Mouse (Mus musculus): ENCODE measurements at regions not wholly inside any gene's neighbourhood (a gene's known extent, or its start where the extent isn't known, plus 50 kb on each side); places are given as distances from the start of the nearest gene placed in this dataset.

DNA sequence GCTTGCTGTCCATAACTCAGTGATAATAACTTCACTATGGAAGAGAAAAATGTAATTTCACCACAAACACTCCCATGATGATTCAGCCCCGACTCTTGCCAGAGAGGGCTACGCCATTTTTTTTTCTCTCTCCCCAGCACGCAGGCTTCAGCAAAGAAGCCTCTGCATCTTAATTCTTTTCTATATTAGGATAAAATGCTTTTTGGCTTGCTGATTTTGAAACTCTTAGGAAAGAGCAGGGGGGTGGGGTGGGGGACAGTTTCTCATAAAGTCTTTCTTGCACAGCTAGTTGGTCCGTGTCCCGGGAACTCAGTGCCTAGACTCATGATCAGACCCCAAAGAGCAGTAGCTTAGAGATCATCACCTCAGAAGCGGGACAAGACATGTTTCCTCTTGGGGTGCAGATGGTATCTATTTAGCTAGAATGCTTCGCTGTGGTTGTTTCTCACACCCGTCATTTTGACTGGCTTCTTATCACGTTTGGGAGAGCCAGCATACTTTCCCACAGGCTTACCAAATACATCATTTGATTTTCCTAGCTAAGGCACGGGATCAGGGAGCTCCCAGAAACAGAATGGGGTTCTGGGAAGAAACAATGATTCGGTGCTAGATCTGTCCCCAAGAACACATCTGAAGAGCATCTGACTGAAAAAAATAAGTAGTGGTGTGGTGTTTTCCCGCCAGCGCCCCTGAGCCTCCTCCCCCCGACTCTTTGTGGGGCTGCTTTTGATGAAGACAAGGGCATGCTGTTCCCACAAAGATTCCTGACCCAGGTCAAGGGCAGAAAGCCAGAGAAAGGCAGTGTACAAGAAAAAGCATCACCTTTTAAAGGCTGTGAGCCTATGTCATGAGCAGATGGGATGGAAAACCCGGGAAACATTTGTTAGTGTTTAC is 483.6 kb upstream of the Id4 start:
- H3K9me3 ChIP-seq (ENCODE audit: control insufficient read depth, low read length), result no peaks in the 10 kb centered on the region
- H3K4me1 ChIP-seq (ENCODE audit: control insufficient read depth, insufficient read depth, low read length), result peaks cover 9% of the 10 kb centered on the region
- H3K4me2 ChIP-seq (replicated peaks; ENCODE audit: low read depth, low read length), result no peak overlapping the region
- peak overlapping the region; percentile 38; the same call in 1 of the 2 replicates for H3K27ac ChIP-seq (ENCODE audit: low read depth, low read length)
- H3K9ac ChIP-seq (ENCODE audit: low read depth, low read length), result no peak overlapping the region
- no peak overlapping the region for H3K4me3 ChIP-seq (ENCODE audit: low read length)
- no peaks in the 10 kb centered on the region for H3K36me3 ChIP-seq (ENCODE audit: control insufficient read depth, insufficient read depth, low read length)
- H3K27me3 ChIP-seq (ENCODE audit: control insufficient read depth, insufficient read depth, low read length), result no peaks in the 10 kb centered on the region
- ATAC-seq (ENCODE audit: low FRiP score, low TSS enrichment), result no peak
- 62% methylated on average over 15 of the region's 15 CpGs for WGBS

DNA sequence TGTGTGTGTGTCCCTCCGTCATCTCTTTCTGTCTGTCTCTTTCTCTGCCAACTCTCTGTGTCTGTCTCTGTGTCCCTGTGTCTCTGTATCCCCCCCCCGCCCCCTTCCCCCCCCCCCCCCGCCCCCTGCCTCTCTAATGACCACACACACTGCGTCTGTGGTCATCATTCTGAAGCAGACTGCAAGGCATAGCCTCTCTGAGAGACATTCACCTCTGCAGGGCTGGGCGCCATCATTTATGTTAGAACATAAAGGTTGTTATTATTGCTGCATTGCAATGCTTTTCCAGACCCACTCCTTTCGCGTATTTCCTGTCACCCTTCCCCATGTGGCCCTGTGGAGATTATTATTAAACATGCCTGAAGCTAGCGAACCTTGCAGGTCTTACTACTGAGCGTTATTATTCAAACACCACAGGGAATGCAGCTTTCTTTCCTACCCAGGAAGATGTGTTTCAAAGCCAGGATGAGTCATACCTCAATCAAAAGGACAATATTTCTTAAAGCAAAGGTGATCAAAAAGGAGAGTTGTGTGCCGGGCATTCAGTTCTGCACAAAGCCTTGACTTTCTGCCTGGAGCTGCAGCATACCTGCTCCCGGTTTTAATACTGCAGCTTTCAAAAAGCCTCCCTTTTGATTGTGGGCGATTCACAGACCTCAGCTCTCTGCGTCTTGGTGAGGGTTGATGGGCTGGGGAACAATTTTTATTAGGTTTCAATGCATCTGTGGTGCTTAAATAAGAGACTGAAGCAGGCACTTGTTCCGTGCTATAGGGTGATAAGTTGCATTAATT is 482.6 kb upstream of the Id4 start:
- no peaks in the 10 kb centered on the region for H3K9me3 ChIP-seq (ENCODE audit: control insufficient read depth, low read length)

DNA sequence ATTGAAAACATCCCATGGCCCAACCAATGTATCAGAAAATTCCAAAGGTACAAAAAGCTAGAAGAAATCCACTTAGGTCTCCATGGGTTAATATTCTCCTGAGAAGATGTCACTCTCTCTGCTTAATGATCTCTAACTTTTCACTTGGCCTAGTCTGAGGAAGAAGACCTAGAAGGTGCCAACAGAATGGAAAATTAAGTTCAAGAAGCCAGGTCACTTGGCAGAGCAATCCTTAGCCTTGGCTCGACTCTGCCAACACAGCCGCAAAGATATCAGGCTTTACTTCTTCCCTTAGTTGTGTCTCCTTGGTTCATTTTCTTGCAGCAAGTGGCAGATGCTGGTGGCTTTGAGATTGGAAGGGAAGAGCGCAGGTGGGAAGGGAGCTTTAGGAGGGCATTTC is 476.6 kb upstream of the Id4 start:
- Histone ChIP-seq H3K4me2 (replicated peaks; ENCODE audit: low read depth, low read length) (no peak overlapping the region), H3K27ac (ENCODE audit: low read depth, low read length) (no peak overlapping the region), H3K9me3 (ENCODE audit: control insufficient read depth, low read length) (no peaks in the 10 kb centered on the region), H3K36me3 (ENCODE audit: control insufficient read depth, insufficient read depth, low read length) (no peaks in the 10 kb centered on the region), H3K4me3 (ENCODE audit: low read length) (no peak overlapping the region), H3K27me3 (ENCODE audit: control insufficient read depth, insufficient read depth, low read length) (no peaks in the 10 kb centered on the region), H3K4me1 (ENCODE audit: control insufficient read depth, insufficient read depth, low read length) (no peaks in the 10 kb centered on the region), H3K9ac (ENCODE audit: low read depth, low read length) (no peak overlapping the region)
- 88% methylated on average over 3 of the region's 3 CpGs for WGBS
- no peak for ATAC-seq (ENCODE audit: low FRiP score, low TSS enrichment)

More for the DNA sequence above, 482.6 kb upstream of the Id4 start:
- no peak overlapping the region for H3K9ac ChIP-seq (ENCODE audit: low read depth, low read length)
- peaks cover 9% of the 10 kb centered on the region for H3K4me1 ChIP-seq (ENCODE audit: control insufficient read depth, insufficient read depth, low read length)
- no peak overlapping the region for H3K4me3 ChIP-seq (ENCODE audit: low read length)
- no peak overlapping the region for H3K4me2 ChIP-seq (replicated peaks; ENCODE audit: low read depth, low read length)
- H3K36me3 ChIP-seq (ENCODE audit: control insufficient read depth, insufficient read depth, low read length), result no peaks in the 10 kb centered on the region
- H3K27me3 ChIP-seq (ENCODE audit: control insufficient read depth, insufficient read depth, low read length), result no peaks in the 10 kb centered on the region
- ATAC-seq (ENCODE audit: low FRiP score, low TSS enrichment), result no peak
- H3K27ac ChIP-seq (ENCODE audit: low read depth, low read length), result no peak overlapping the region
- WGBS, result 36% methylated on average over 12 of the region's 14 CpGs

DNA sequence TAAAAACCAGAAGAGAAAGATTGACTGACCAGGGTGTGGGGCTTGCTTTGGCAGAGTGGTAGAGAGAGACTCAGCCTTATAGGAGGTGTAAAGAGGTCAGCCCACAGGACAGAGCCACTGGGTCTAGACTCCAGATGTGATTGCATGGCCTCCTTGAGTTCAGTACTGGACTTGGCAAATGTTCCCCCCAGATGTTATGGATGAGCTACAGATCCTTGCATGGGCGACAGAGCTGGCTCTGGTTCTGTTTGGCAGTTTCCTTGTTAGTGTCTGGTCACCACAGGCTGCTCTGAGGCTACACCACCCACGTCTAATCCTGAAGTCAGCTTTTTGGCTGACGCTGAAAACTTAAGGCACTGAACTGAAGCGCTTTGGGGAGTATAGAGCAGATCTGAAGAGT is 463.2 kb upstream of the Id4 start:
- no peak overlapping the region for H3K27ac ChIP-seq (ENCODE audit: low read depth, low read length)
- H3K9ac ChIP-seq (ENCODE audit: low read depth, low read length), result no peak overlapping the region
- H3K27me3 ChIP-seq (ENCODE audit: control insufficient read depth, insufficient read depth, low read length), result no peaks in the 10 kb centered on the region
- no peak for ATAC-seq (ENCODE audit: low FRiP score, low TSS enrichment)
- H3K9me3 ChIP-seq (ENCODE audit: control insufficient read depth, low read length), result no peaks in the 10 kb centered on the region
- H3K4me1 ChIP-seq (ENCODE audit: control insufficient read depth, insufficient read depth, low read length), result no peaks in the 10 kb centered on the region
- no peak overlapping the region for H3K4me3 ChIP-seq (ENCODE audit: low read length)
- H3K4me2 ChIP-seq (replicated peaks; ENCODE audit: low read depth, low read length), result no peak overlapping the region
- 65% methylated on average over 4 of the region's 4 CpGs for WGBS
- H3K36me3 ChIP-seq (ENCODE audit: control insufficient read depth, insufficient read depth, low read length), result no peaks in the 10 kb centered on the region

DNA sequence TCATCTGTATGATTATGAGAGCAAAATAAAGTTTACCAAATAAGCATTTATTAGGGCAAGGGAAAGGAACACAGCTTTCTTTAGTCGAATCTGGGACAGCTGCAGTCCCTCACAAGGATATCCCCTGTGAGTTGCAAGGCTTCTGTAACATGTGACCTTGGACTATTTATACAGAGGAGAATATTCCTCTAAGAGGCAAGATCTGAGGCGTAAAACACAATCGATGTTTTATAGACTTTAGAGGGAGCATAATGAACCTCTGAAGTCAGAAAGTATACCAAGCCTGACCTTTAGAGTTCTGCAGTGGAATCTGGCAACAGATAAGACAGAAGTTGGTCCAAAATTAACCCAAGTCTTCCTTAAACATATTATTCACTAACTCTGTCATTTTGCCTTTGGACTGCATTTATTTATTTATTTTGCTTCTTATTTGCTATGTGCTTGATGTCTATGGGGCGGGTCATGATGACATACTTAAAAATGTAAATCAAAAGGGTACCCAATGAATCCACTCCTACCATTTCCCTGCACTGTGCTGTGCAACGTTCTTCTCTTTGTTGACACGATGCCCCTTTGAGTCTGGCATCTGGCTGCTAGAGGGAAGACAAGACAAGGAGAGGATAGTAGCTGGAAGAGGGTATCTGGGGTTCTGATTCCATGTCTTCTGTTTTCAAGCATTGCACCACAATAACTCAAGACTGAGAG is 449.2 kb upstream of the Id4 start:
- no peaks in the 10 kb centered on the region for H3K9me3 ChIP-seq (ENCODE audit: control insufficient read depth, low read length)
- no peaks in the 10 kb centered on the region for H3K36me3 ChIP-seq (ENCODE audit: control insufficient read depth, insufficient read depth, low read length)
- peak; percentile 57; the same call in 1 of the 2 replicates for ATAC-seq (ENCODE audit: low FRiP score, low TSS enrichment)
- H3K27me3 ChIP-seq (ENCODE audit: control insufficient read depth, insufficient read depth, low read length), result no peaks in the 10 kb centered on the region
- H3K4me3 ChIP-seq (ENCODE audit: low read length), result no peak overlapping the region
- H3K27ac ChIP-seq (ENCODE audit: low read depth, low read length), result no peak overlapping the region; the same call in 1 of the 2 replicates
- 63% methylated on average over 6 of the region's 6 CpGs for WGBS
- no peak overlapping the region for H3K4me2 ChIP-seq (replicated peaks; ENCODE audit: low read depth, low read length)
- H3K9ac ChIP-seq (ENCODE audit: low read depth, low read length), result no peak overlapping the region
- H3K4me1 ChIP-seq (ENCODE audit: control insufficient read depth, insufficient read depth, low read length), result no peaks in the 10 kb centered on the region

DNA sequence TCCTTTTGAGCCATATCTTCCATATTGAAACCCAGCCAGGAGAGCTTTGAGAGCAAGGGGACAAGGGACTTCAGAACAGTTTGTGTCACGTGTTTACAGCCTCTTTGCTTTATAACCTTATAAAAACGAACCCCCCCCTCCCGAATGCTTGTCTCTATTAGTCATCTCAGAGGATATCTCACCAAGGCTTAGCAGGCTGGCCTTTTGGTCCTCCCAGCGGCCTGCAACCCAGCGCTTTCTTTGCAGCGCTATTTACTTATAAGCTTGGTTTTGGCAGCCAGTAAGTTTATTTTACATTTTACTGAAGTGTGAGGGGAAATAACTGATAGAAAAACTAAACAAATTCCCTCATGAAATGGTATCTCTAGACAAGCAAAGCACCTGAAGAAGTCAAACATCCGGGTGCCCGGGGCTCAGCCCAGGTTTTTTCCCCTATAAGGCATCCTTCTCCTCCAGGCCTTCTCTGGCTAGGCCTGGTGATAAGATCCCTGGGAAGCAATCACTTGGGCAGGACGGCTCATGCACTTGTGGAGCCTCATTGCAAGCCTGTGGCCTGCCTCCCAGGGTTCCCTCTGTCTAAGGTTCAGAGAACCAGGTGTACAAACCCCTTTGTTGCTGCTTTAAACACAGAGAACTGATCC is 442.0 kb upstream of the Id4 start:
- H3K4me3 ChIP-seq (ENCODE audit: low read length), result no peak overlapping the region
- H3K4me2 ChIP-seq (replicated peaks; ENCODE audit: low read depth, low read length), result no peak overlapping the region
- H3K36me3 ChIP-seq (ENCODE audit: control insufficient read depth, insufficient read depth, low read length), result no peaks in the 10 kb centered on the region
- no peak overlapping the region for H3K27ac ChIP-seq (ENCODE audit: low read depth, low read length)
- H3K4me1 ChIP-seq (ENCODE audit: control insufficient read depth, insufficient read depth, low read length), result no peaks in the 10 kb centered on the region
- ATAC-seq (ENCODE audit: low FRiP score, low TSS enrichment), result no peak
- H3K27me3 ChIP-seq (ENCODE audit: control insufficient read depth, insufficient read depth, low read length), result no peaks in the 10 kb centered on the region
- H3K9me3 ChIP-seq (ENCODE audit: control insufficient read depth, low read length), result no peaks in the 10 kb centered on the region
- 67% methylated on average over 9 of the region's 9 CpGs for WGBS
- H3K9ac ChIP-seq (ENCODE audit: low read depth, low read length), result no peak overlapping the region

DNA sequence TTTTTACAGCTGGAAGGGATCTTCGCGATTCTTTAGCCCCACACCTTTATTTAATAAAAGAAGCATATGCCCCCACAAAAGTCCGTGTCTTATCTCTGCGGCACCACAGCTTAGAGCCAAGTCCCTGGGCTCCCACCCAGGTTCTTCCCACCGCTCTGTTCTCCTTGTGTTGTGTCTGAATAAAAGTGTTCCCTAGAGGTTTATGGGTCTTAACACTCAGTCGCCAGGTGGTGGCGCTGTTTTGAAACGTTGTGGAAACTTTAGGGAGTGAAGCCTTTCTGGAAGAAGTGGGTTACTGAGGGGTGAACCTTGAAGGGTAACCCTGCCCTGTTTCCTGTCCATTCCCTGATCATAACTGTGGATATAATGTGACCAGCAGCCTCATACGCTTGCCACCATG is 424.5 kb upstream of the Id4 start:
- H3K36me3 ChIP-seq (ENCODE audit: control insufficient read depth, insufficient read depth, low read length), result no peaks in the 10 kb centered on the region
- no peaks in the 10 kb centered on the region for H3K4me1 ChIP-seq (ENCODE audit: control insufficient read depth, insufficient read depth, low read length)
- H3K4me2 ChIP-seq (replicated peaks; ENCODE audit: low read depth, low read length), result no peak overlapping the region
- H3K4me3 ChIP-seq (ENCODE audit: low read length), result no peak overlapping the region
- ATAC-seq (ENCODE audit: low FRiP score, low TSS enrichment), result no peak
- no peaks in the 10 kb centered on the region for H3K27me3 ChIP-seq (ENCODE audit: control insufficient read depth, insufficient read depth, low read length)
- H3K27ac ChIP-seq (ENCODE audit: low read depth, low read length), result no peak overlapping the region
- no peak overlapping the region for H3K9ac ChIP-seq (ENCODE audit: low read depth, low read length)
- H3K9me3 ChIP-seq (ENCODE audit: control insufficient read depth, low read length), result no peaks in the 10 kb centered on the region
- WGBS, result 49% methylated on average over 9 of the region's 9 CpGs

DNA sequence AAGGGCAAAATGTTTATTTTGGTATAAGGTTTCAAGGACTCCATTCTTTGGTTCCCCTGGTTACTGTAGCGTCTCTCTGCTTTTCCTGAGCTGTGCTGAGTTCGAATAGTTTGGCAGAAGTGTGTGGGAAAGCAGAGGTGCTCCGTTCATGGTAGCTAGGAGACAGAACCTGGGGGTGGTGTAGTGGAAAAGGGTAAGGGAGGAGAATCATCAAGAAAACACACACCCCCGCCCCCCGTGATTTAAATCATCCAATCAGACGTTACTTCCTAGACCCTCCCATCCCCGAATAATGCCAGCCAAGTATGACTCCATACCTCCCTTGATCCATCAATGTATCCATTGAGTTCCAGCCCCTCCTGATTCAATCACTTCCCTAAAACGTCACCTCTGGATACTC is 418.6 kb upstream of the Id4 start:
- Histone ChIP-seq H3K4me1 (ENCODE audit: control insufficient read depth, insufficient read depth, low read length) (no peaks in the 10 kb centered on the region), H3K9me3 (ENCODE audit: control insufficient read depth, low read length) (no peaks in the 10 kb centered on the region), H3K27ac (ENCODE audit: low read depth, low read length) (no peak overlapping the region), H3K4me2 (replicated peaks; ENCODE audit: low read depth, low read length) (no peak overlapping the region), H3K36me3 (ENCODE audit: control insufficient read depth, insufficient read depth, low read length) (no peaks in the 10 kb centered on the region), H3K27me3 (ENCODE audit: control insufficient read depth, insufficient read depth, low read length) (no peaks in the 10 kb centered on the region), H3K4me3 (ENCODE audit: low read length) (no peak overlapping the region), H3K9ac (ENCODE audit: low read depth, low read length) (no peak overlapping the region)
- WGBS, result 77% methylated on average over 8 of the region's 8 CpGs
- ATAC-seq (ENCODE audit: low FRiP score, low TSS enrichment), result no peak

All from kidney, embryonic 14.5 days (tissue).